Mouse (Mus musculus): ENCODE measurements around the gene Def8.

DNA sequence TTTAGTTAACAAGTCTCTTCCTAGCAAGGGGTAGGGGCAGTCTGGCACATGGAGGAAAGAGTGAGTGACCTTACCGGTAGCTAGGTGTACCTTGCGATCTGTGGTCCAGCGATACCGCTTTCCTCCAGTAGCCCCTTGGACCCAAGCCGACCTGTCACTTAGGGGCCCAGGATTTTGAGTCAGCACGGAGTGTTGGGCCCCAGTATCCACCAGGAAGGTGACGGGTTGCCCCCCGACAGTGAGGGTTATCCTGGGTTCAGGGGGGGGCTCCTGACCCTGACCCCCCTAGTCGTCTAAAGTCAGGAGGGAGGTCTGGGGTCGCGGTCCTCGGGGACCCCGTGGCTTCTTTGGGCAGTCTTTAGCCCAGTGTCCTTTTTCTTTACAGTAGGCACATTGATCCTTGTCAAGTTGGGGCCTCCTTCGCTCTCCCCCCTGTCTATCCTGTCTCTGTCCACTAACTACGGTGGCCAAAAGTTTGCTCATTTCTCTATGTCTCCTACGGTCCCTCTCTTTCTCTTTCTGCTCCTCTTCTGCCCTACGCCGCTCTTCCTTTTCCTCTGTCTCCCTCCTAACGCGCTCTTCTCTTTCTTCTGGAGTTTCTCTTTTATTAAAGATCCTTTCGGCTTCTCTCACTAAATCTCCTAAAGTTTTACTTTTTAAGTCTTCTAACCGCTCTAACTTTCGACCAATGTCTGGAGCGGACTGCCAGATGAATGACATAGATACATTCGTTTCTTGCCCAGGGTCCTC, 8.5 kb downstream of the Def8 start:
- TF ChIP-seq CTCF (IDR thresholded peaks at IDR 0.05) = no peak
- no peak for TF ChIP-seq POLR2A (IDR thresholded peaks at IDR 0.05; ENCODE audit: insufficient read depth, low read depth, low read length)
- no peak for TF ChIP-seq EP300 (IDR thresholded peaks at IDR 0.05; ENCODE audit: insufficient read depth, low read depth, low read length)

Measured in heart, adult 2 months (tissue).